Mouse (Mus musculus): ENCODE data around the gene Ptpn6. TPM values are rescaled to one million over a fixed set of nuclear protein-coding genes. Genes with fewer than 3 reads are reported as not detected.
"Not testable (repeated sequence)": the region's sequence is repeated elsewhere in the genome, so short reads cannot be mapped to it uniquely, and the experiment has no call there.

Gene Ptpn6
- total RNA-seq, 2 experiments from 2014 or later, result 0.61 to 0.87 TPM

GRCm38 (mm10) chr6:124686644-124687043, 51.9 kb downstream of the Ptpn6 start:
- DNase-seq; H3K4me3 ChIP-seq; intact Hi-C loops (cut with DNase I); H3K27ac ChIP-seq: not testable (repeated sequence)
- peak; percentile 29 for TF ChIP-seq CTCF (IDR thresholded peaks at IDR 0.05)

- no peak for TF ChIP-seq CTCF (IDR thresholded peaks at IDR 0.05)
- no peak overlapping the region for H3K4me3 ChIP-seq
- H3K27ac ChIP-seq, result no peak overlapping the region
- intact Hi-C loops (cut with DNase I), result no loop called here
- DNase-seq, result no peak
These were observed 52.7 kb downstream of the Ptpn6 start for GRCm38 (mm10) chr6:124685606-124686386.

- TF ChIP-seq CTCF (IDR thresholded peaks at IDR 0.05), result no peak
- H3K27ac ChIP-seq, result peak overlapping the region; percentile 55
- no peak overlapping the region; the same call in 1 of the 2 replicates for H3K4me3 ChIP-seq
- intact Hi-C loops (cut with DNase I), result no loop called here
- peak; percentile 74 for DNase-seq
These were observed 54.7 kb downstream of the Ptpn6 start for GRCm38 (mm10) chr6:124683591-124684417.

GRCm38 (mm10) chr6:124682291-124682690, 56.2 kb downstream of the Ptpn6 start:
- DNase-seq; intact Hi-C loops (cut with DNase I); H3K27ac ChIP-seq; H3K4me3 ChIP-seq: not testable (repeated sequence)

- intact Hi-C loops (cut with DNase I), result no loop called here
- DNase-seq, result no peak
- no peak overlapping the region for H3K27ac ChIP-seq
These were observed 59.0 kb downstream of the Ptpn6 start for GRCm38 (mm10) chr6:124679486-124679885.

GRCm38 (mm10) chr6:124678769-124679168, 59.7 kb downstream of the Ptpn6 start:
- DNase-seq, result no peak
- intact Hi-C loops (cut with DNase I), result no loop called here
- Histone ChIP-seq H3K27ac (no peak overlapping the region), H3K4me3 (no peak overlapping the region)
- TF ChIP-seq CTCF (IDR thresholded peaks at IDR 0.05), result no peak

More at GRCm38 (mm10) chr6:124679486-124679885, 59.0 kb downstream of the Ptpn6 start:
- no peak overlapping the region for H3K4me3 ChIP-seq
- TF ChIP-seq CTCF (IDR thresholded peaks at IDR 0.05), result no peak

- Histone ChIP-seq H3K4me3 (no peak overlapping the region), H3K27ac (no peak overlapping the region)
- intact Hi-C loops (cut with DNase I), result no loop called here
- TF ChIP-seq CTCF (IDR thresholded peaks at IDR 0.05), result no peak
- no peak for DNase-seq
These were observed 62.3 kb downstream of the Ptpn6 start for GRCm38 (mm10) chr6:124676171-124676570.

GRCm38 (mm10) chr6:124674591-124674990, 63.9 kb downstream of the Ptpn6 start:
- no peak overlapping the region for H3K4me3 ChIP-seq
- DNase-seq, result no peak
- intact Hi-C loops (cut with DNase I), result no loop called here
- TF ChIP-seq CTCF (IDR thresholded peaks at IDR 0.05), result no peak
- no peak overlapping the region for H3K27ac ChIP-seq

- DNase-seq, result peak; percentile 82
- peak overlapping the region; percentile 69 for H3K27ac ChIP-seq
- no peak for TF ChIP-seq CTCF (IDR thresholded peaks at IDR 0.05)
- intact Hi-C loops (cut with DNase I), result no loop called here
- H3K4me3 ChIP-seq, result no peak overlapping the region
These were observed 64.9 kb downstream of the Ptpn6 start for GRCm38 (mm10) chr6:124673619-124674018.

- Histone ChIP-seq H3K27ac (peak overlapping the region; percentile 39; the same call in 1 of the 2 replicates), H3K4me3 (no peak overlapping the region)
- DNase-seq, result no peak
- intact Hi-C loops (cut with DNase I), result no loop called here
- no peak for TF ChIP-seq CTCF (IDR thresholded peaks at IDR 0.05)
These were observed 66.4 kb downstream of the Ptpn6 start for GRCm38 (mm10) chr6:124672100-124672499.

Small RNAs within 50 kb of the gene (microRNA-seq; reads per million reads assigned to microRNA genes)
- not detected for gene Mir141
- 11.6 reads per million, percentile 10 among the genes with 10 or more reads in this experiment for gene Mir200c

Other genes starting within 250 kb of the Ptpn6 start
- under 1 TPM; 0.28 to 0.61 TPM for gene C1rl, start 245.6 kb downstream of the Ptpn6 start, total RNA-seq (2021)
- gene C1ra, start 226.3 kb downstream of the Ptpn6 start, total RNA-seq (2021), result 10 to 100 TPM in 1 of 2 experiments, 1 to 10 TPM in 1; 7.4 to 10.5 TPM
- gene C1s1, start 196.4 kb downstream of the Ptpn6 start, total RNA-seq (2021), result 10 to 100 TPM; 19.8 to 21.9 TPM
- 1 to 10 TPM in 1 of 2 experiments, under 1 TPM in 1; 0.36 to 1.2 TPM for gene C1rb, start 168.4 kb downstream of the Ptpn6 start, total RNA-seq (2021)
- gene C1s2, start 102.6 kb downstream of the Ptpn6 start, total RNA-seq (2021), result under 1 TPM; 0.31 to 0.39 TPM
- 10 to 100 TPM; 14.6 to 19.0 TPM for gene Lpcat3, start 75.7 kb downstream of the Ptpn6 start, total RNA-seq (2021)
- 10 to 100 TPM; 57.7 to 71.8 TPM for gene Emg1, start 26.5 kb downstream of the Ptpn6 start, total RNA-seq (2021)
- 100 to 1,000 TPM; 142 to 184 TPM for gene Phb2, start 26.4 kb downstream of the Ptpn6 start, total RNA-seq (2021)
- gene Grcc10, start 2.7 kb upstream of the Ptpn6 start, total RNA-seq (2021), result 100 to 1,000 TPM; 145 to 182 TPM
- not detected for gene Gm45234, start 17.3 kb upstream of the Ptpn6 start, total RNA-seq (2021)
- gene Atn1, start 17.8 kb upstream of the Ptpn6 start, total RNA-seq (2021), result 10 to 100 TPM; 46.4 to 47.9 TPM
- 1 to 10 TPM; 1.2 to 2.0 TPM for gene Eno2, start 31.0 kb upstream of the Ptpn6 start, total RNA-seq (2021)
- under 1 TPM in 1 of 2 experiments, not detected in 1; 0.48 TPM for gene Lrrc23, start 41.0 kb upstream of the Ptpn6 start, total RNA-seq (2021)
- 1 to 10 TPM; 2.0 to 2.5 TPM for gene Spsb2, start 69.9 kb upstream of the Ptpn6 start, total RNA-seq (2021)
- gene Tpi1, start 75.6 kb upstream of the Ptpn6 start, total RNA-seq (2021), result 1,000 to 10,000 TPM; 2,224 to 2,391 TPM
- 10 to 100 TPM; 43.4 to 50.1 TPM for gene Usp5, start 90.8 kb upstream of the Ptpn6 start, total RNA-seq (2021)
- under 1 TPM; 0.26 to 0.31 TPM for gene Cdca3, start 90.8 kb upstream of the Ptpn6 start, total RNA-seq (2021)
- gene Gnb3, start 101.6 kb upstream of the Ptpn6 start, total RNA-seq (2021), result 1 to 10 TPM in 1 of 2 experiments, under 1 TPM in 1; 0.75 to 1.4 TPM
- gene P3h3, start 119.0 kb upstream of the Ptpn6 start, total RNA-seq (2021), result 1 to 10 TPM; 4.1 to 7.1 TPM
- gene Gpr162, start 125.3 kb upstream of the Ptpn6 start, total RNA-seq (2021), result not detected
- gene Cd4, start 149.5 kb upstream of the Ptpn6 start, total RNA-seq (2021), result not detected
- under 1 TPM; 0.11 to 0.13 TPM for gene Lag3, start 173.0 kb upstream of the Ptpn6 start, total RNA-seq (2021)
- gene Ptms, start 181.4 kb upstream of the Ptpn6 start, total RNA-seq (2021), result 10 to 100 TPM; 65.5 to 99.4 TPM
- 100 to 1,000 TPM; 202 to 204 TPM for gene Mlf2, start 192.7 kb upstream of the Ptpn6 start, total RNA-seq (2021)
- 100 to 1,000 TPM; 108 to 115 TPM for gene Cops7a, start 226.8 kb upstream of the Ptpn6 start, total RNA-seq (2021)